Mouse (Mus musculus) heart, postnatal 14 days (tissue): ENCODE results near the gene Gm2696. TPM values are rescaled to one million over a fixed set of nuclear protein-coding genes. Genes with fewer than 3 reads are reported as not detected.
"Not testable (repeated sequence)": the region's sequence is repeated elsewhere in the genome, so short reads cannot be mapped to it uniquely, and the experiment has no call there.

Experiments used
- DNase-seq, 2 experiments: peaks; one replicate each; pipeline ENCODE4 v3.0.0; 2021 to 2022
- intact Hi-C: fragments of 180-260 bp; cut with DNase I; formaldehyde crosslinking; loops from one replicate; pipeline ENCODE4 v1.15.1; 2025
- long read RNA-seq, 2 experiments: library from polyadenylated mRNA; stranded (forward); transcript quantifications; one replicate each; pipeline ENCODE4 v2.0.0; 2021
- total RNA-seq, 2 experiments: library from RNA; stranded (reverse); gene quantifications; 2 replicates each; pipeline ENCODE4 v1.2.3; 2021

The Gm2696 gene
- total RNA-seq: not detected
- long read RNA-seq, experiment 1: 0 reads
- long read RNA-seq, experiment 2: 0 reads

GRCm38 (mm10) chr10:77814382-77814781 is at the start of gene Gm2696:
Gm2696 (plus strand) TSS chr10:77814682.
- intact Hi-C loops: no loop called here

GRCm38 (mm10) chr10:77769727-77770126 is 44.8 kb upstream of the Gm2696 start:
- intact Hi-C loops: no loop called here
- no peak for DNase-seq

More at GRCm38 (mm10) chr10:77814382-77814781, at the start of gene Gm2696:
- DNase-seq: no peak

GRCm38 (mm10) chr10:77771225-77771624 is 43.3 kb upstream of the Gm2696 start, which contains the start of gene Gm3238:
Gm3238 (minus strand) TSS chr10:77771325.
- DNase-seq, intact Hi-C loops: not testable (repeated sequence)

- intact Hi-C loops: not testable (repeated sequence)
Observed at GRCm38 (mm10) chr10:77772142-77772541, 42.3 kb upstream of the Gm2696 start.

GRCm38 (mm10) chr10:77776844-77777243 is 37.6 kb upstream of the Gm2696 start, which contains the start of gene Gm7138:
Gm7138 (minus strand) TSS chr10:77776944.
- intact Hi-C loops, DNase-seq: not testable (repeated sequence)

More at GRCm38 (mm10) chr10:77772142-77772541, 42.3 kb upstream of the Gm2696 start:
- DNase-seq: not testable (repeated sequence)

GRCm38 (mm10) chr10:77782442-77782841 is 32.0 kb upstream of the Gm2696 start, which contains the start of gene Gm3250:
Gm3250 (minus strand) TSS chr10:77782542.
- DNase-seq, intact Hi-C loops: not testable (repeated sequence)

GRCm38 (mm10) chr10:77783396-77783795 is 31.1 kb upstream of the Gm2696 start:
- intact Hi-C loops, DNase-seq: not testable (repeated sequence)

GRCm38 (mm10) chr10:77787876-77788275 is 26.6 kb upstream of the Gm2696 start, which contains the start of gene Gm7137:
Gm7137 (minus strand) TSS chr10:77788200.
- intact Hi-C loops: not testable (repeated sequence)
- DNase-seq: peak; percentile 17 to 56

- intact Hi-C loops: no loop called here
- no peak for DNase-seq
Observed at GRCm38 (mm10) chr10:77788621-77789020, 25.9 kb upstream of the Gm2696 start.

- intact Hi-C loops: no loop called here
- DNase-seq: no peak
Observed at GRCm38 (mm10) chr10:77794976-77795375, 19.5 kb upstream of the Gm2696 start, which contains the start of gene Gm9639. Gm9639 (minus strand) TSS chr10:77795076.

GRCm38 (mm10) chr10:77797677-77798076 is 16.8 kb upstream of the Gm2696 start:
- intact Hi-C loops: no loop called here
- peak in 1 of 2 experiments; percentile 28 for DNase-seq

- DNase-seq: peak; percentile 17 to 37
- intact Hi-C loops: not testable (repeated sequence)
Observed at GRCm38 (mm10) chr10:77798164-77798920, 16.1 kb upstream of the Gm2696 start.

GRCm38 (mm10) chr10:77798921-77799508 is 15.5 kb upstream of the Gm2696 start, which contains the start of gene Gm19668:
Gm19668 (minus strand) TSS chr10:77799133.
- no peak for DNase-seq
- intact Hi-C loops: no loop called here

- intact Hi-C loops: no loop called here
Observed at GRCm38 (mm10) chr10:77804095-77804494, 10.4 kb upstream of the Gm2696 start.

GRCm38 (mm10) chr10:77811743-77812142 is 2.7 kb upstream of the Gm2696 start, which contains the start of gene Gm9507:
Gm9507 (minus strand) TSS chr10:77811843.
- intact Hi-C loops: no loop called here
- DNase-seq: no peak

More at GRCm38 (mm10) chr10:77804095-77804494, 10.4 kb upstream of the Gm2696 start:
- DNase-seq: no peak

GRCm38 (mm10) chr10:77815514-77815913 is 1.0 kb downstream of the Gm2696 start:
- DNase-seq: peak; percentile 18 to 35
- intact Hi-C loops: loop anchor here (5.0 kb wide), 1 partner anchor 188 kb away; no protein-coding TSS in a partner anchor

- intact Hi-C loops: loop anchor here (5.0 kb wide), 1 partner anchor 191 kb away; no protein-coding TSS in a partner anchor
- DNase-seq: no peak
Observed at GRCm38 (mm10) chr10:77818523-77818922, 4.0 kb downstream of the Gm2696 start.

GRCm38 (mm10) chr10:77819203-77819602 is 4.7 kb downstream of the Gm2696 start:
- DNase-seq: no peak
- intact Hi-C loops: loop anchor here (5.0 kb wide), 1 partner anchor 192 kb away; no protein-coding TSS in a partner anchor

GRCm38 (mm10) chr10:77826951-77827350 is 12.5 kb downstream of the Gm2696 start, which contains the start of gene Krtap10-4:
Krtap10-4 (minus strand) TSS chr10:77827095.
- no peak for DNase-seq
- intact Hi-C loops: no loop called here

GRCm38 (mm10) chr10:77835647-77836046 is 21.2 kb downstream of the Gm2696 start, which contains the start of gene Krtap10-10:
Krtap10-10 (plus strand) TSS chr10:77835947.
- no peak for DNase-seq
- intact Hi-C loops: no loop called here
